Mouse (Mus musculus) inflammation-experienced regulatory T-cells, adult 6 months (primary cell): ENCODE data around the gene Prss2. TPM values are rescaled to one million over a fixed set of nuclear protein-coding genes. Genes with fewer than 3 reads are reported as not detected.
"Not testable (repeated sequence)": the region's sequence is repeated elsewhere in the genome, so short reads cannot be mapped to it uniquely, and the experiment has no call there.

Experiments
- ATAC-seq: one replicate; pipeline ENCODE4 v1.8.0; 2017
- polyA plus RNA-seq, 3 experiments: library from polyadenylated mRNA; unstranded; fragments of 100-300 nt; shearing (Covaris generic); gene quantifications; one replicate each; pipeline ENCODE4 v1.2.1; 2017

Gene Prss2
- polyA plus RNA-seq, result 1 to 10 TPM in 2 of 3 experiments, under 1 TPM in 1; 0.45 to 4.0 (median 2.7) TPM

GRCm38 (mm10) chr6:41521487-41521886, at the start of gene Prss2:
Prss2 (plus strand) TSS chr6:41521787.
- no peak for ATAC-seq

GRCm38 (mm10) chr6:41499374-41499773, 22.2 kb upstream of the Prss2 start:
- ATAC-seq, result no peak

GRCm38 (mm10) chr6:41504915-41505314, 16.7 kb upstream of the Prss2 start:
- peak; percentile 80 for ATAC-seq

- peak; percentile 72 for ATAC-seq
Observed at GRCm38 (mm10) chr6:41505323-41505722, 16.3 kb upstream of the Prss2 start.

- ATAC-seq, result no peak
Observed at GRCm38 (mm10) chr6:41518017-41518524, 3.5 kb upstream of the Prss2 start.

GRCm38 (mm10) chr6:41526453-41526852, 4.9 kb downstream of the Prss2 start:
- no peak for ATAC-seq

GRCm38 (mm10) chr6:41527402-41527801, 5.8 kb downstream of the Prss2 start:
- peak; percentile 30 for ATAC-seq

GRCm38 (mm10) chr6:41529987-41530386, 8.4 kb downstream of the Prss2 start:
- not testable (repeated sequence) for ATAC-seq

- ATAC-seq, result peak; percentile 11
Observed at GRCm38 (mm10) chr6:41532181-41532580, 10.6 kb downstream of the Prss2 start.

GRCm38 (mm10) chr6:41532687-41533284, 11.2 kb downstream of the Prss2 start:
- ATAC-seq, result peak; percentile 77

GRCm38 (mm10) chr6:41537376-41537775, 15.8 kb downstream of the Prss2 start:
- ATAC-seq, result no peak

GRCm38 (mm10) chr6:41538296-41538695, 16.7 kb downstream of the Prss2 start:
- ATAC-seq, result not testable (repeated sequence)

GRCm38 (mm10) chr6:41540746-41541145, 19.2 kb downstream of the Prss2 start:
- no peak for ATAC-seq

- ATAC-seq, result peak; percentile 20
Observed at GRCm38 (mm10) chr6:41541746-41542145, 20.2 kb downstream of the Prss2 start.

- ATAC-seq, result no peak
Observed at GRCm38 (mm10) chr6:41542983-41543382, 21.4 kb downstream of the Prss2 start.

GRCm38 (mm10) chr6:41543411-41544050, 21.9 kb downstream of the Prss2 start:
- no peak for ATAC-seq

GRCm38 (mm10) chr6:41544381-41544924, 22.9 kb downstream of the Prss2 start:
- ATAC-seq, result peak; percentile 68

GRCm38 (mm10) chr6:41545266-41545665, 23.7 kb downstream of the Prss2 start:
- no peak for ATAC-seq

- ATAC-seq, result no peak
Observed at GRCm38 (mm10) chr6:41547056-41547650, 25.6 kb downstream of the Prss2 start.

GRCm38 (mm10) chr6:41548286-41548685, 26.7 kb downstream of the Prss2 start:
- ATAC-seq, result no peak

GRCm38 (mm10) chr6:41553356-41554010, 31.9 kb downstream of the Prss2 start:
- peak; percentile 39 for ATAC-seq

GRCm38 (mm10) chr6:41554295-41555169, 32.9 kb downstream of the Prss2 start:
- peak; percentile 75 for ATAC-seq
